Mouse (Mus musculus): ENCODE measurements around the gene Lbhd1.
A peak's percentile ranks its signal among the peaks of the same experiment; 100 is the strongest.
"Not testable (repeated sequence)": the region's sequence is repeated elsewhere in the genome, so short reads cannot be mapped to it uniquely, and the experiment has no call there.

Gene Lbhd1

GRCm38 (mm10) chr19:8871267-8872186 is 12.0 kb upstream of the Lbhd1 start, which contains the start of gene Ubxn1:
Ubxn1 (plus strand) TSS chr19:8871496.
- DNase-seq (ENCODE audit: low read depth, low spot score): peak; percentile 99

DNA sequence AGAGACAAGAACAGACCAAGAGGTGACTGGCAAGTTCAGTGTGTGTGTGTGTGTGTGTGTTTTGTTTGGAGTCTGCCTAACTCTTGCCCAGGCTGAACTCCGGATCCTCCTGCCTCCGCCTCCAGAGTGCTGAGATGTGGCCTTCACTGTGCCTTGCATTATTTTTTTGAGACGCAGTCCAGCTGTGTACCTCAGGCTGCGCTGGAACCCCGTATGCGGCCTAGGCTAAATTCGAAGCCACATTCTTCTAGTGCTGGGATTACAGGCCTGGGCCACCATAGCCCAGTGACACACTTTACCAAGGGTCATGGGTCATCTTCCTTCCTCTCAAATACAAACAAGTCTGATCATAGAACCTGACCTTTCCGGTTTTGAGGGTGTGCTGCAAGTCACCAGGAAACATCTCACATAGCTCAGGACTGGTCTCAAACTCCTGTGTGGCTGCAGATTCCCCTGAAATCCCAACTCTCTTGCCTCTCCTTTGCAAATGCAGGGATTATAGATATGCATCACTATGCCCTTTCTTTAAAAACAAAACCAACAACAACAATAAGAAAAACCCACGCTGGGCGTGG is 11.2 kb upstream of the Lbhd1 start:
- DNase-seq (ENCODE audit: low read depth, low spot score): peak; percentile 69

- no peak for DNase-seq (ENCODE audit: low read depth, low spot score)
Observed at GRCm38 (mm10) chr19:8875031-8875430, 8.5 kb upstream of the Lbhd1 start.

DNA sequence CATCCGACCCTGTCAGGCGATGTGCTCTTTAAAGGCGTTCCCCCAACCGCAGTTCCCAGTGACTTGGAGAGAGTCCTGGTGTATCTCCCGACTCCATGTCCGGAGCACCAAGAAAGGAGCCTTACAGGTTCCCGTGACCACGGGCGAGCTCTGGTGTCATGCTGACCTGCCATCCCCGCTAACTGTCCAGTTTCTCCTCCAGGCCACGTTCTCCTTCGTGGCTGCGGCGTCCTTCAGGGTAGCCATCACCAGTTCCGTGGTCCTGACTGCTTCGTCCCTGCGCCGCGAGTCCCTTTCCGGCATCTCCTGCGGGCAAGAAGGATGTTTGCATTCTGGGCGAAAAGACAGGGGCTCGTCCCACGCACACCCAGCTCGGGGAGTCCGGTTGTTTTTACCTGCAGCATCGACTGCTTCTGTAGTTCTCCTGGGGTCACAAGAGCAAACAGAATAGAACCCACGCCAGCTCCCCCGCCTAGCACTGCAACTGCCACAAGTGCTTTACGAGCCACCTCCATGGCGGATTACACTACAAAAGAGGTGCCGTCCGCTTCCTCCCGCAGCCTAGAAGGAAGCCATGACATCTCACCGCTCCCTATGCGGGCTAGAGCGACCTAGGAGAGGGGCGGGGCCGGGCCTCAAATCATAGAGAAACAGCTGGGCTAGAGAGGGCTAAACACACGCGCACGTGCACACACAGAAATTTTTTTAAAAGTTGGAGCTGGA is 3.1 kb upstream of the Lbhd1 start, which contains the start of gene Uqcc3:
Gene Uqcc3, minus strand, starts transcription at position 613 of the 723 bp plus-strand sequence.
- peak; percentile 89 for DNase-seq (ENCODE audit: low read depth, low spot score)

GRCm38 (mm10) chr19:8881034-8881392 is 2.5 kb upstream of the Lbhd1 start:
- DNase-seq (ENCODE audit: low read depth, low spot score): no peak

- peak; percentile 62 for DNase-seq (ENCODE audit: low read depth, low spot score)
Observed at GRCm38 (mm10) chr19:8886916-8887584, 3.5 kb downstream of the Lbhd1 start.

DNA sequence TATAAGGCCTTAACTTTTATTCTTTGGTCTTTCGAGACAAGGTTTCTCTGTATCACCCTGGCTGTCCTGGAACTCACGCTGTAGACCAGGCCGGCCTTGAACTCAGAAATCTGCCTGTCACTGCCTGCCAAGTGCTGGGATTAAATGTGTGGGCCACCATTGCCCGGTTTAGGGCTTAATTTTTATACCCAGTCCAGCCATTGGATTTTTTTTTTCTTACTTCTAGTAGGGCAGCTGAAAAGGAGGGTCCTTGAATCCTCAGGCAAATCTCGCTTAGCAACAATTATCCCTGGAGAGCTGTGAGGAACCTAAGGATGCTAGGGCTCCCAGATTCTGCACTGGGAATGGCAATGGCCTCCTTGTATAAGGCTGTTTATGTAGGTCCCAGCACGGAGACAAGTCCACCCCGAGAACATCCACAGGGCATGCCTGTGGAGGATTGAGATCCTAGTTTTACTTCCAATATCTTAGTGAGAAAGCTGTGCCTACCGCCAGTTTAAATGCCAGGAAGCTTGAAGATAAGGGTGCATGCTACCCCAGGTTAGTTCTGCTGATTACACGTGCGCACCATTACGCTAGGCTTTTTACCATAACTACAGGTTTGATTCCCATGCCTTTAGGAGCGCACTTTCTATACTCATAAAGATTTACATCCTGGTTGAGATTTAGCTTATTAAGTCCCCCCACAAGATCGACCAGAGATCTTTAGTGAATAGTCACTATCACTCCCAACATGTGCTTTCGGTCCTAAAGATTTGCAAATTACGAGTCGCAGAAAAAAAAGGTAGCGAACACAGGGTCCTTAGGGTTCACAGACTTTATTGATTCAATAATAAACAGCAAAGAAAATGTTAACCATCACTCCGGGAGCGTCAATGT is 4.3 kb downstream of the Lbhd1 start:
- DNase-seq (ENCODE audit: low read depth, low spot score): peak; percentile 69

DNA sequence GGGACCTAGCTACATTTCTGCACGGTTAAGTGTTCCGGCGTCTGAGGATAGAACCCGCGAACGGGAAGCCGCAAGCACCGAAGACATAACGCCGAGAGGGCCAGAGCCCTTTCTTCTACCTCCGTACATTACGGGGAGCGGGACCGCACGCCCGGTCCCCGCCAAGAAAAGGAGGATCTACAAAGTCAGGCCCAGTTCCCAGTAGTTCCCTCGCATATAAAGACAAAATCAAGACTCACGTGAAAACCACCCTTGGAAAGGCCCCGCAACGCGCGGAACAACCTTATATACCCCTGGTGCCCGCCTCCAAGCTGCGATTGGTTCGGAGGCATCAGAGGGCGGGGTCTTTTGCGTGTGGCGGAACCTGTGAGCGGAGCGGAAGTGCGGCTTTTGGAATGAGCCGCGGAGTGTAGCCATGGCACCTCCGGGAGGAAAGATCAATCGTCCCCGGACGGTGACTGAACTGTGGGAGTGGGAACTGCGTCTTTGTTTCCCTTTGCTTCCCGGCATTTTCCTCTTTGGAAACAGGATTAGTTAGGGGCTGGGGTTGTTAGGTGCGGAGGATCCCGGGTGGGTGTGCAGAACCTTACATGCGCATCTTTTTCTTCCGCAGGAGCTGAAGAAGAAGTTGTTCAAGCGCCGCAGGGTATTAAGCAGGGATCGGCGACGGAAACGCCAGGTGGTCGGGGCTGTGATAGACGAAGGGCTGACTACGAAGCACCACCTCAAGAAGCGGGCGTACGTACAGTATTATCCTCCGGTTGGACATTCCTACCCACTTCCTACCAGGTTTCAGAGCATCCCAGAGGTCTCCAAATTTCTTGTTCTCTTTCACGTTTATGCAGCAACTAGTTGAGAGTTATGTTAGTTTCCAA is 5.2 kb downstream of the Lbhd1 start, which contains the start of the genes 1810009A15Rik and Gm49416:
Gene 1810009A15Rik, plus strand, starts transcription at position 343 of the 875 bp plus-strand sequence.
Gene Gm49416, plus strand, starts transcription at position 416 of the 875 bp plus-strand sequence.
- DNase-seq (ENCODE audit: low read depth, low spot score): peak; percentile 99

GRCm38 (mm10) chr19:8892829-8893766 is 9.6 kb downstream of the Lbhd1 start, which contains the start of gene Ints5:
Ints5 (plus strand) TSS chr19:8893005.
- DNase-seq (ENCODE audit: low read depth, low spot score): peak; percentile 95

GRCm38 (mm10) chr19:8895397-8895960 is 11.9 kb downstream of the Lbhd1 start:
- DNase-seq (ENCODE audit: low read depth, low spot score): no peak

DNA sequence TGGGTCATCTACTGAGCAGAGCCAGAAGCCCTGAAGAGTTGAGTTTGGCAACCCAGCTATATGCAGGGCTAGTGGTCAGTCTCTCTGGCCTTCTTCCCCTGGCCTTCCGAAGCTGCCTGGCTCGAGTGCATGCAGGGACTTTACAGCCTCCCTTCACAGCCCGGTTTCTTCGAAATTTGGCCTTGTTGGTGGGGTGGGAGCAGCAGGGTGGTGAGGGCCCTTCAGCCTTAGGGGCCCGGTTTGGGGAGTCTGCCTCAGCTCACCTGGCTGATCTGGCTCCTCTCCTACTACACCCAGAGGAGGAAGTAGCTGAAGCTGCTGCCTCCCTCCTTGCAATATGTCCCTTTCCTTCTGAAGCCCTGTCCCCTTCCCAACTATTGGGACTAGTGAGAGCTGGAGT is 12.7 kb downstream of the Lbhd1 start:
- not testable (repeated sequence) for DNase-seq (ENCODE audit: low read depth, low spot score)

DNA sequence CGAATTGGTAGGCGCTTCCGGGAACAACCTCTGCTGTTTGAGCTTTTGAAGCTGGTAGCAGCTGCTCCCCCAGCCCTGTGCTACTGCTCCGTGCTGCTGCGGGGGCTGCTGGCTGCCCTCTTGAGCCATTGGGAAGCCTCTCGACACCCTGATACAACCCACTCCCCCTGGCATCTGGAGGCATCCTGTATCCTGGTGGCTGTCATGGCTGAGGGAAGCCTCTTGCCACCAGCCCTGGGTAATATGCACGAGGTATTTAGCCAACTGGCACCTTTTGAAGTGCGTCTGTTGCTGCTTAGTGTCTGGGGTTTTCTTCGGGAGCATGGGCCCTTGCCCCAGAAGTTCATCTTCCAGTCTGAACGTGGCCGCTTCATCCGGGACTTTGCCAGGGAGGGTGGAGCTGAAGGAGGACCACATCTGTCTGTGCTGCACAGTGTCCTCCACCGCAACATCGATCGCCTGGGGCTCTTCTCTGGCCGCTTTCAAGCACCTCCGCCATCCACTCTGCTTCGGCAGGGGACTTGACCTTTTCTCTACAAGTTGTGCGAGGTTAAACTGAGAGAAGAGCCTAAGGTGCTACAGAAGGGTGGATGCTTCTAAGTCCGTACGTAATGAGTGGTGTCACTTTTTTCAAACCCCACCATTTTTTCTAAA is 13.8 kb downstream of the Lbhd1 start:
- peak; percentile 79 for DNase-seq (ENCODE audit: low read depth, low spot score)

GRCm38 (mm10) chr19:8897865-8898495 is 14.4 kb downstream of the Lbhd1 start, which contains the start of gene Ganab:
Ganab (plus strand) TSS chr19:8898071.
- DNase-seq (ENCODE audit: low read depth, low spot score): peak; percentile 99

DNA sequence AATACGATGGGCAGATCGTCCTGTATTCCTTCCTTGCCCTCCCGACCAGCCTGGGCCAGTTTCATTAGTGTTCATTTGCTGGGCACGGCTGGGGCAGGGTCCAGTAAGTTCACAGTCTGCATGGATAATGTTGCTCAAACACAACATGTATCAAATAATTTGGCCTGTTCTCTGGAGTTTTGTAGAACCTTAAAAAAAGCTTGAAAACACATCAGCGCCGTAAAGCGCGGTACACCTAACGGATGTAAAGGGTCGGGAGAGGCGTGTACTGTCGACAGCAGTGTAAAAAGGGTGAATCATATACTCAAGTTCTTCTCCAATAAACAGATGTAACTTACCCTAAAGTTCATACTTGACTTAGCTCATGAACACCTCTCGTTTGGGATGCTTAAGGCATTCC is 15.0 kb downstream of the Lbhd1 start:
- peak; percentile 37 for DNase-seq (ENCODE audit: low read depth, low spot score)

DNA sequence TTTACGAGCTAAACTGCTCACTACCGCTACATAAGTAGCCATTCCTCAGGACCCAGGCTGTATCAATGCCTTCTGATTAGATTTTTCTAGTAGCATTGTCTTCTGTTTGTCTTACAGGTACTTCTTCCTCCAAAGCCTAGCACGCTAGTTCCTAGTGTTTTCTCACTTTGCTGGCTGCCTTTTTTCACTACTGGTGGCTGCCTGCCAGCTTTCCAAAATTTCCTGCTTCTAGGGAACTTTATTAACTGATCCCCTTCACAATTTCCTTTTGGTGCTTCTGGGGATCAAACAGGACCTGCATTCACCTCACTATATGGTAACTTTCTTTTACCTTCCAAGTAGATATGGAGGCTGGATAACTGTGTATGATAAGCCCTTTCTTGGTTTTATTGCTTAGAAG is 15.5 kb downstream of the Lbhd1 start:
- no peak for DNase-seq (ENCODE audit: low read depth, low spot score)

- DNase-seq (ENCODE audit: low read depth, low spot score): no peak
Observed at GRCm38 (mm10) chr19:8903412-8903811, 19.9 kb downstream of the Lbhd1 start.

DNA sequence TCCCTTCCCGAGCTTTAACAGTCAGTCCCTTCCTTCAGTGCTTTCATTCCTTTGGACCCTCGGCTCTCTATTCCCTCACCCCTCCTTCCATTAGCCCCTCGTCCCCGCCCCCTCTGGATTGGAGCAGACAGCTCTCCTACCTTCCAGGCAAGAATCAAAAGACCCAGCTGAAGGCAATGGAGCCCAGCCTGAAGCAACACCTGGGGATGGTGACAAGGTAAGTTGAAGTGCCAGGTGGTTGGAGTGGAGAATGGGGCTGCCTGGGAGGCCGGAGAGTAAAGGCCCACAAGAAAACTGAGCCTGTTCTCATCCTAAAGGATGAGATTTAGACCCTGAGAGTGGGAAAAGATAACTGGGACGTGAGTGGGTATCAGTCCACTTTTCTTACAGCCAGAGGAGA is 25.0 kb downstream of the Lbhd1 start:
- DNase-seq (ENCODE audit: low read depth, low spot score): no peak
